In genomic region chr2:157808368-157808923, GRCm38 (mm10) we compare ENCODE assay signal across 11 mouse cellular contexts.
A peak's percentile ranks its signal among the peaks of the same experiment; 100 is the strongest.
DNase-seq lines count a peak whose midpoint lies in the region; ATAC-seq lines count a peak whose summit lies in the region.
"Had no signal": no experiment of that assay in that cellular context is flagged by ENCODE, and none has a peak within 500 bp of the region (broad histone marks: within the 10 kb centered on the region; RNA-seq: fewer than 3 reads in every experiment).

No protein-coding gene starts in this region.

- no peak overlapping the region for H3K4me3 ChIP-seq in kidney, embryonic 15.5 days (replicated peaks)
- no peak overlapping the region for H3K4me3 ChIP-seq in embryonic facial prominence, embryonic 13.5 days

- WGBS in kidney, embryonic 15.5 days: 64% methylated on average over 7 of the region's 7 CpGs
- 45% methylated on average over 7 of the region's 7 CpGs for WGBS in embryonic facial prominence, embryonic 13.5 days

- no peaks in the 10 kb centered on the region for H3K27me3 ChIP-seq in kidney, embryonic 15.5 days
- no peaks in the 10 kb centered on the region for H3K27me3 ChIP-seq in embryonic facial prominence, embryonic 13.5 days
- H3K27me3 ChIP-seq: Patski had no signal

- H3K9ac ChIP-seq in kidney, embryonic 15.5 days: no peak overlapping the region
- no peak overlapping the region for H3K9ac ChIP-seq in embryonic facial prominence, embryonic 13.5 days

- peaks cover 27% of the 10 kb centered on the region for H3K4me1 ChIP-seq in kidney, embryonic 15.5 days
- H3K4me1 ChIP-seq in embryonic facial prominence, embryonic 13.5 days: peaks cover 48% of the 10 kb centered on the region

- no peak for ATAC-seq in CD4-positive, CD25-positive, alpha-beta regulatory T cell, adult 4 months
- ATAC-seq in kidney, embryonic 15.5 days (replicated peaks; ENCODE audit: low FRiP score): no peak
- ATAC-seq in embryonic facial prominence, embryonic 13.5 days (ENCODE audit: insufficient number of reproducible peaks, insufficient read depth, low FRiP score, low TSS enrichment, low read depth): no peak
- ATAC-seq in megakaryocyte progenitor cell, adult 5-6 weeks (replicated peaks; ENCODE audit: poor library complexity): peak; percentile 66
- ATAC-seq: lung, postnatal 0 days; Patski had no signal

- no peaks in the 10 kb centered on the region for H3K9me3 ChIP-seq in kidney, embryonic 15.5 days (replicated peaks)
- H3K9me3 ChIP-seq in embryonic facial prominence, embryonic 13.5 days: no peaks in the 10 kb centered on the region

- peaks cover 29% of the 10 kb centered on the region for H3K36me3 ChIP-seq in kidney, embryonic 15.5 days
- peaks cover 21% of the 10 kb centered on the region for H3K36me3 ChIP-seq in embryonic facial prominence, embryonic 13.5 days

- H3K27ac ChIP-seq in kidney, embryonic 15.5 days: 0 out of 2 replicates have a peak overlapping the region, but pooled peaks have one; percentile 49
- H3K27ac ChIP-seq in embryonic facial prominence, embryonic 13.5 days: peak overlapping the region; percentile 40

- peak; percentile 32 for DNase-seq in CD4-positive, CD25-positive, alpha-beta regulatory T cell, adult 2 months (ENCODE audit: low read depth, low spot score)
- no peak for DNase-seq in kidney, postnatal 4 days
- no peak for DNase-seq in retina, embryonic 14.5 days (ENCODE audit: low spot score)
- DNase-seq in T-cell, adult 2 months (ENCODE audit: low spot score): no peak
- DNase-seq: kidney, postnatal 10 days had no signal

- no peak overlapping the region for H3K4me2 ChIP-seq in kidney, embryonic 15.5 days
- no peak overlapping the region for H3K4me2 ChIP-seq in embryonic facial prominence, embryonic 13.5 days
